Mouse (Mus musculus) midbrain, postnatal 0 days (tissue): Measurements from ENCODE around the gene Mrpl9. TPM values are rescaled to one million over a fixed set of nuclear protein-coding genes. Genes with fewer than 3 reads are reported as not detected.

ENCODE experiments used
- ATAC-seq: fragments of 200-750 bp; cut with Nextera tagmentation; 2 replicates; pipeline ENCODE4 v1.8.0; 2017; ENCODE audit warnings: moderate number of reproducible peaks, mild to moderate bottlenecking, moderate TSS enrichment, moderate library complexity; ENCODE audit not compliant: low FRiP score
- DNase-seq: peaks from one replicate; pipeline ENCODE4 v3.0.0-alpha.2; 2015; ENCODE audit warnings: low spot score
- H3K27ac ChIP-seq: fragments of 300-500 bp; sonication (generic); 2 replicates; pipeline ENCODE4 v1.5.1; 2014; ENCODE audit warnings: low read depth, mild to moderate bottlenecking, low read length, mixed read lengths
- H3K27me3 ChIP-seq: fragments of 300-500 bp; sonication (generic); 2 replicates; pipeline ENCODE4 v1.6.1; 2014; ENCODE audit warnings: low read length, control low read depth, mixed read lengths; ENCODE audit not compliant: insufficient read depth
- H3K36me3 ChIP-seq: fragments of 300-500 bp; sonication (generic); 2 replicates; pipeline ENCODE4 v1.6.1; 2014; ENCODE audit warnings: low read length, control low read depth, mixed read lengths; ENCODE audit not compliant: insufficient read depth
- H3K4me1 ChIP-seq: fragments of 300-500 bp; sonication (generic); 2 replicates; pipeline ENCODE4 v1.6.1; 2014; ENCODE audit warnings: mild to moderate bottlenecking, control low read depth, antibody characterized with exemption, low read length, mixed read lengths; ENCODE audit not compliant: insufficient read depth
- H3K4me2 ChIP-seq: fragments of 300-500 bp; sonication (generic); 2 replicates; pipeline ENCODE4 v1.6.1; 2014; ENCODE audit warnings: low read depth, mild to moderate bottlenecking, low read length, mixed read lengths; ENCODE audit not compliant: poor library complexity, severe bottlenecking
- H3K4me3 ChIP-seq: fragments of 300-500 bp; sonication (generic); 2 replicates; pipeline ENCODE4 v1.5.1; 2014; ENCODE audit warnings: low read depth, mild to moderate bottlenecking, low read length, moderate library complexity
- H3K9ac ChIP-seq: fragments of 300-500 bp; sonication (generic); replicated peaks from 2 replicates; pipeline ENCODE4 v1.6.1; 2014; ENCODE audit warnings: mild to moderate bottlenecking, low read length, moderate library complexity, mixed read lengths; ENCODE audit not compliant: poor library complexity, severe bottlenecking
- H3K9me3 ChIP-seq: fragments of 300-500 bp; sonication (generic); 2 replicates; pipeline ENCODE4 v1.6.1; 2016; ENCODE audit warnings: low read length, control low read depth
- CTCF ChIP-seq: IDR thresholded peaks from 2 replicates; pipeline ENCODE4 v1.5.1; 2016; ENCODE audit warnings: antibody characterized with exemption, mild to moderate bottlenecking
- WGBS: fragments of 180-500 bp; shearing (Covaris S2); extraction: QIAGEN DNeasy Blood & Tissue Kit; methylation state at CpG from one replicate; pipeline ENCODE4 v1.1.7; 2014; 5-methylcytosine and 5-hydroxymethylcytosine counted together
- polyA plus RNA-seq: library from polyadenylated mRNA; unstranded; fragments of >200 nt; fragmentation: Nextera tagmentation; extraction: Ambion mirVana; gene quantifications from 2 replicates; pipeline ENCODE4 v1.2.1, GENCODE M21; 2015
- total RNA-seq: library from RNA; depleted of rRNA; stranded (reverse); fragments of >200 nt; gene quantifications from 2 replicates; pipeline ENCODE4 v1.2.3, GENCODE M21; 2014

The Mrpl9 gene
- total and polyA plus RNA-seq, 2 experiments from 2014 or later = 56.1 to 56.8 TPM

DNA sequence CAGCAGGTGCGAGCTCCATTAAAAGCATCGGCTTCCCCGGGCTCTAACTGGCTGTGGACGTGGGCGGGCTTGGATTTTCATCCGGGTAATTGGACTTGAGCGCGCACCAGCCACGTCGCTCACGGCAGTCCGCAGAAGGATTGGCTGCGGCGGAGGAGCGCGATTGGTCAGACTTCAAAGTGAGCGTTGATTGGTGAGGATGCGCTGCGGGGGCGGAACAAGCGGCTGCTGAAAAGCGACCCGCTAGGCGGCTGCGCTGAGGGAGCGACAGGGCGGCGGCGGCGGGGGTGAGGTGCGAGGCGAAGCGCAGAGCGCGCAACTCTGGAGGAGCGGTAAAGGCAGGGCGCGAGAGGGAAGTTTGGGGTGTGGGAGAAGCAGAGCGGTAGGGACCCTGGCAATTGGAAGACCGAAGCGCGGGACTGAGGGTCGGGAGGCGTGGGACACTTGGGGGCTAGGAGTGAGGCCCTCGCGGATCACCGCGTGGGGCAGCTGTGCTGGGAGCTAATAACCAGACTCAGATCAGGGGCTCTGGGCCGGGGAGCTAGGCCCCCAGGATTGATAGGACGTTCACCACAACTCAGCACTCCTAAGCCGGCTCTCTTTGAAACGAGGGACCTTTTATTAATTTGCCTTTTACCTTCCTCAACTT, 30.0 kb upstream of the Mrpl9 start, which contains the start of gene Tdrkh:
TSS of gene Tdrkh (plus strand) at position 243 of the 649 bp plus-strand sequence.
- peak; percentile 58 for TF ChIP-seq CTCF

DNA sequence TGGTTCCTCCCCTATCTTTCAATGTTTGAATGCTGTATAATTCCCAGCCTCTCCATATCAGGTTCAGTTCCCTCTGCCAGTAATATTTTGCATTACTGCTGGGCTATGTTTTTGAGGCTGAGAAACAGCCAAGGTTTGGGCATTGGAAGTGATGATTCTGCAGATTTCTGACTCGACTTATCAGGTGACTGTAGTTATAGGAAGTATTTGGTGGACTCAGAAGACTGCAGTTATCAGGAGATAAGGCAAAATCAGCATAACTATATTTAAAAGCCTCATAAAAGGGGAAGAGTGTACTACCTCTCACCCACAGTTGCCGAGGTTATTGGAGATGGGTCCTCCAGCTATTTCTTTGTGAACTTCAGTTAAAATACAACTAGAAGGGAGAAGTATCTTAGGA, 12.1 kb upstream of the Mrpl9 start:
- DNase-seq (no peak), ATAC-seq (no peak)
- no peaks in the 10 kb centered on the region for H3K4me1 ChIP-seq
- no peaks in the 10 kb centered on the region; the same call in none of the 2 replicates for H3K36me3 ChIP-seq
- no peak for TF ChIP-seq CTCF
- no peak overlapping the region for H3K9ac ChIP-seq
- H3K27ac ChIP-seq = no peak overlapping the region
- H3K9me3 ChIP-seq = no peaks in the 10 kb centered on the region
- WGBS = 84% methylated on average over 2 of the region's 2 CpGs
- no peak overlapping the region for H3K4me2 ChIP-seq
- H3K27me3 ChIP-seq = no peaks in the 10 kb centered on the region
- H3K4me3 ChIP-seq = no peak overlapping the region

More for the DNA sequence above, 30.0 kb upstream of the Mrpl9 start, which contains the start of gene Tdrkh:
- peaks cover 5% of the 10 kb centered on the region; the same call in 1 of the 2 replicates for H3K4me1 ChIP-seq
- H3K9ac ChIP-seq = peak within 1 kb of the TSS; percentile 66
- peak; percentile 99 for DNase-seq
- peak within 1 kb of the TSS; percentile 89 for H3K4me2 ChIP-seq
- H3K36me3 ChIP-seq = no peaks in the 10 kb centered on the region
- 6% methylated on average over 52 of the region's 52 CpGs for WGBS
- H3K9me3 ChIP-seq = no peaks in the 10 kb centered on the region
- ATAC-seq = peak; percentile 99
- H3K4me3 ChIP-seq = peak within 1 kb of the TSS; percentile 56
- no peaks in the 10 kb centered on the region for H3K27me3 ChIP-seq
- H3K27ac ChIP-seq = peak within 1 kb of the TSS; percentile 64

DNA sequence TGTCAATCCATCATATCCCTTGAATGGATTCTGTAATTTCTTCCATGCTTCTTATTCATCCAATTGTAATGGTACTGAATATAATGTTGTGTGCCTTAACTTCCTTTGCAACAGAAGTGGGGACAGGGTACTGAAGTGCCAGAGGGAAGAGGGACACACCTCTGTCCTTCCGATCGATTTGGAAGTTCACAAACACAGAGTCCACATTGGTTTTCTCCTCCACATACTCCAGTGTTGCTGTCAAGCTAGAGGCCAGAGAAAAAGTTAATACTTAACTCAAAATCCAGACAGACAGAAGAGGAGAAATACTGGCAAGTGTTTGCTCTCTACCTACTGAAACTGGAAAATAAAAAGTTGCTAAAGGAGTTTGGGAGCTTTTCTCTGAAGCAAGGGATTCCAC, 8.8 kb upstream of the Mrpl9 start:
- Histone ChIP-seq H3K9me3 (no peaks in the 10 kb centered on the region), H3K36me3 (no peaks in the 10 kb centered on the region; the same call in none of the 2 replicates), H3K4me2 (no peak overlapping the region), H3K27me3 (no peaks in the 10 kb centered on the region), H3K4me1 (no peaks in the 10 kb centered on the region), H3K4me3 (no peak overlapping the region), H3K9ac (no peak overlapping the region), H3K27ac (no peak overlapping the region)
- DNase-seq (no peak), ATAC-seq (no peak)
- TF ChIP-seq CTCF = no peak
- WGBS = 94% methylated on average over 2 of the region's 2 CpGs

DNA sequence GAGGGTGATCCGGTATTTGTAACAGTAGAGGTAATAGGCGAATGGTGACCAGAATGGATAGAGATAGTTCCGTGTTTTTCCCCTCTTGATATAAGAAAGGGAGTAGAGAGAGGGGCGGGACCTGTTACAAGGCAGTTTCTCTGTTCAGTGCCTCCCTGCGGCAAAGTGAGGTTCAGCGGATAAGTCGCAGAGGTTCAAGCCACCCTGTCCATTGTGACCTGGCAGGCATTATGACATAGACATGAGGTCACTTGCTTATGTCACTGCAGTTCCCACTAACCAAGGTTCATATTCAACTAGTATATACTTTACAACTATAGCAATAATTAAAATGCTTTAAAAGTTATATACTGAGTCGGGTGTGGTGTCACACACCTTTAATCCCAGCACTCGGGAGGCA, 6.7 kb upstream of the Mrpl9 start:
- H3K4me2 ChIP-seq = no peak overlapping the region
- no peaks in the 10 kb centered on the region for H3K4me1 ChIP-seq
- H3K9me3 ChIP-seq = no peaks in the 10 kb centered on the region
- no peak overlapping the region for H3K4me3 ChIP-seq
- H3K27me3 ChIP-seq = no peaks in the 10 kb centered on the region
- DNase-seq (no peak), ATAC-seq (no peak)
- H3K9ac ChIP-seq = no peak overlapping the region
- TF ChIP-seq CTCF = no peak
- no peak overlapping the region for H3K27ac ChIP-seq
- 83% methylated on average over 9 of the region's 9 CpGs for WGBS
- H3K36me3 ChIP-seq = no peaks in the 10 kb centered on the region

DNA sequence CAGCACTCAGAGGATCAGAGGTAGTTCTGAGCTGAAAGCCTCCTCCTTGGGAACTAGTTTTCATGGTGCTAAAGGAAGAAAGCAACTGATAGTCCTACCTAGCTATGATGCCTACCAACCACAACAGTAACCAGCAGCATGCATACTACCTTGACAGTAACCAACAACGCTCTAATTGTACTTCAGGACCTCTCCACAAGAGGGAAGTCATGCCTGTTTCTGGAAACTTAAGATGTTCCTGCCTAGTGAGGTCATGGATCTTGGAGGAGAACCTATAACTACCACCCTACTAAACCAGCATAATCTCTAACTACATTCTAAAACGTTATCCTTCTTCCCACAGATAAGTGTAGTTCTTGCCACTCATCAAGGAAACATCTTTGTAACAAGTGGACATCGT, 1.9 kb upstream of the Mrpl9 start:
- Histone ChIP-seq H3K4me2 (no peak overlapping the region), H3K36me3 (peaks cover 11% of the 10 kb centered on the region; the same call in 1 of the 2 replicates), H3K9me3 (no peaks in the 10 kb centered on the region), H3K4me1 (no peaks in the 10 kb centered on the region), H3K27me3 (no peaks in the 10 kb centered on the region), H3K9ac (no peak overlapping the region), H3K27ac (no peak overlapping the region), H3K4me3 (no peak overlapping the region)
- ATAC-seq (no peak), DNase-seq (peak; percentile 43)
- 43% methylated on average over 3 of the region's 3 CpGs for WGBS
- peak; percentile 67 for TF ChIP-seq CTCF

DNA sequence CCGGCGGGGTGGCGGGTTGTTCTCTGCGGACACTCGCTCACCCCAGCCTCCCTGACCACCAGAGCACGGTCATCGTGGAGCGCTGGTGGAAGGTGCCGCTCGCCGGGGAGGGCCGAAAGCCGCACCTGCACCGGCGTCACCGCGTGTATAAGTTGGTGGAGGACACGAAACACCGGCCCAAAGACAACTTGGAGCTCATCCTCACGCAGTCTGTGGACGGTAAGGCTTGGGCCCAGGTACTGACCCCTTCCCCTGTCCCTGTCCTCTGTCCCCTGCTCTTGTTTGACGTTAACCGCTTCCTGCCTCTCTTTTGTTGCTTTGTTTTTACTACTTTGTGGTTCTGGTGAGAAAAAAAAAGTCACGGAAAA, 463 bp downstream of the Mrpl9 start, which contains the start of gene Oaz3:
TSS of gene Oaz3 (minus strand) at position 319 of the 368 bp plus-strand sequence.
- no peak for DNase-seq
- peaks cover 27% of the 10 kb centered on the region for H3K36me3 ChIP-seq
- H3K27ac ChIP-seq = peak within 1 kb of the TSS; percentile 52; the same call in 1 of the 2 replicates
- H3K9me3 ChIP-seq = no peaks in the 10 kb centered on the region
- H3K4me3 ChIP-seq = peak within 1 kb of the TSS; percentile 63
- TF ChIP-seq CTCF = no peak
- peak within 1 kb of the TSS; percentile 66 for H3K9ac ChIP-seq
- ATAC-seq = peak; percentile 55
- H3K4me2 ChIP-seq = peak within 1 kb of the TSS; percentile 91
- no peaks in the 10 kb centered on the region for H3K27me3 ChIP-seq
- H3K4me1 ChIP-seq = no peaks in the 10 kb centered on the region
- WGBS = under 1% methylated on average over 24 of the region's 24 CpGs
